ENCODE assay signal across 15 mouse cellular contexts in genomic region chr5:92484880-92485279, GRCm38 (mm10). TPM values are rescaled to one million over a fixed set of nuclear protein-coding genes. Genes with fewer than 3 reads are reported as not detected.
DNase-seq lines count a peak whose midpoint lies in the region; ATAC-seq lines count a peak whose summit lies in the region.
"Had no signal": no experiment of that assay in that cellular context is flagged by ENCODE, and none has a peak within 500 bp of the region (broad histone marks: within the 10 kb centered on the region; RNA-seq: fewer than 3 reads in every experiment).

No protein-coding gene starts in this region.

- ATAC-seq in CD4-positive, CD25-positive, alpha-beta regulatory T cell, adult 4 months = peak; percentile 97
- ATAC-seq in midbrain, embryonic 15.5 days (replicated peaks) = no peak
- ATAC-seq in heart, embryonic 11.5 days (replicated peaks; ENCODE audit: insufficient number of reproducible peaks, low FRiP score, low TSS enrichment) = no peak
- ATAC-seq: forebrain, postnatal 0 days; midbrain, embryonic 13.5 days had no signal

- no peak overlapping the region for H3K4me3 ChIP-seq in midbrain, embryonic 15.5 days
- no peak overlapping the region for H3K4me3 ChIP-seq in heart, embryonic 11.5 days (ENCODE audit: low read depth, low read length)
- H3K4me3 ChIP-seq: heart, embryonic 13.5 days; hindbrain, embryonic 15.5 days; midbrain, embryonic 13.5 days had no signal

- no peak overlapping the region for H3K4me2 ChIP-seq in midbrain, embryonic 15.5 days
- H3K4me2 ChIP-seq in heart, embryonic 11.5 days = no peak overlapping the region
- H3K4me2 ChIP-seq: heart, embryonic 13.5 days; hindbrain, embryonic 15.5 days; midbrain, embryonic 13.5 days had no signal

- no peak overlapping the region for H3K9ac ChIP-seq in midbrain, embryonic 15.5 days
- H3K9ac ChIP-seq in heart, embryonic 11.5 days (ENCODE audit: low read depth, low read length) = no peak overlapping the region
- H3K9ac ChIP-seq: forebrain, postnatal 0 days; heart, embryonic 13.5 days; hindbrain, embryonic 15.5 days; midbrain, embryonic 13.5 days had no signal

- no peaks in the 10 kb centered on the region for H3K27me3 ChIP-seq in midbrain, embryonic 15.5 days (replicated peaks)
- no peaks in the 10 kb centered on the region for H3K27me3 ChIP-seq in heart, embryonic 11.5 days (ENCODE audit: control insufficient read depth, insufficient read depth, low read length)
- H3K27me3 ChIP-seq: heart, embryonic 13.5 days; hindbrain, embryonic 15.5 days; midbrain, embryonic 13.5 days had no signal

- no peak overlapping the region for H3K27ac ChIP-seq in midbrain, embryonic 15.5 days
- H3K27ac ChIP-seq in heart, embryonic 11.5 days (ENCODE audit: low read depth, low read length) = no peak overlapping the region
- H3K27ac ChIP-seq: heart, embryonic 13.5 days; hindbrain, embryonic 15.5 days; midbrain, embryonic 13.5 days had no signal

- H3K4me1 ChIP-seq in midbrain, embryonic 15.5 days = no peaks in the 10 kb centered on the region; the same call in 1 of the 2 replicates
- peaks cover 12% of the 10 kb centered on the region; the same call in 1 of the 2 replicates for H3K4me1 ChIP-seq in heart, embryonic 11.5 days (ENCODE audit: control insufficient read depth, insufficient read depth, low read length)

- no peaks in the 10 kb centered on the region for H3K9me3 ChIP-seq in midbrain, embryonic 15.5 days
- peaks cover 2% of the 10 kb centered on the region; the same call in 1 of the 2 replicates for H3K9me3 ChIP-seq in heart, embryonic 11.5 days (replicated peaks; ENCODE audit: control insufficient read depth, low read length)
- H3K9me3 ChIP-seq: hindbrain, embryonic 15.5 days; midbrain, embryonic 13.5 days had no signal

- 70% methylated on average over 7 of the region's 7 CpGs for WGBS in midbrain, embryonic 15.5 days
- 56% methylated on average over 7 of the region's 7 CpGs for WGBS in heart, embryonic 11.5 days (ENCODE audit: insufficient replicate concordance)

- DNase-seq in gastrocnemius, postnatal 25 days = peak; percentile 17
- no peak for DNase-seq in gastrocnemius, postnatal 4 days (ENCODE audit: low spot score in 2 of 2)
- peak; percentile 49 for DNase-seq in liver
- DNase-seq in thymus, adult 18-20 months = peak; percentile 59 to 71
- DNase-seq in gastrocnemius, adult 8-10 months (ENCODE audit: low spot score in 2 of 2) = no peak
- DNase-seq: adrenal gland, postnatal 36 days; cerebellum, postnatal 10 days; forebrain, postnatal 0 days; kidney, postnatal 14 days had no signal

- H3K36me3 ChIP-seq in midbrain, embryonic 15.5 days (replicated peaks) = peaks cover 19% of the 10 kb centered on the region
- H3K36me3 ChIP-seq in heart, embryonic 11.5 days (ENCODE audit: control insufficient read depth, insufficient read depth, low read length) = peaks cover 11% of the 10 kb centered on the region

RNA-seq across cellular contexts. Expression of gene Scarb2, which starts 21.8 kb away (rescaled TPM):
- total RNA-seq in gastrocnemius, postnatal 25 days (2021) = 10 to 100 TPM; 61.8 to 69.2 TPM
- 10 to 100 TPM; 90.2 to 96.8 TPM for total RNA-seq in gastrocnemius, postnatal 4 days (2021)
- 10 to 100 TPM in 1 of 2 experiments, 1 to 10 TPM in 1; 9.1 to 13.0 TPM for polyA plus RNA-seq in CD4-positive, CD25-positive, alpha-beta regulatory T cell, adult 4 months (2017; shearing (Covaris generic))
- 24.4 and 25.4 TPM in 2 replicates for polyA plus RNA-seq in midbrain, embryonic 15.5 days (2015; fragmentation: Nextera tagmentation; extraction: Ambion mirVana)
- 11.8 and 12.0 TPM in 2 replicates for polyA plus RNA-seq in heart, embryonic 11.5 days (2014; fragmentation: Nextera tagmentation; extraction: Ambion mirVana)
- total RNA-seq in gastrocnemius, adult 8-10 months (2022) = 10 to 100 TPM; 72.4 to 89.7 (median 80.3) TPM

RNA-seq across cellular contexts. Expression of gene Nup54, which starts 49.9 kb away (rescaled TPM):
- 1 to 10 TPM; 9.1 to 9.7 TPM for total RNA-seq in gastrocnemius, postnatal 25 days (2021)
- 10 to 100 TPM; 22.6 to 25.6 TPM for total RNA-seq in gastrocnemius, postnatal 4 days (2021)
- 10 to 100 TPM; 41.3 to 42.7 TPM for polyA plus RNA-seq in CD4-positive, CD25-positive, alpha-beta regulatory T cell, adult 4 months (2017; shearing (Covaris generic))
- 50.5 and 56.4 TPM in 2 replicates for polyA plus RNA-seq in midbrain, embryonic 15.5 days (2015; fragmentation: Nextera tagmentation; extraction: Ambion mirVana)
- polyA plus RNA-seq in heart, embryonic 11.5 days (2014; fragmentation: Nextera tagmentation; extraction: Ambion mirVana) = 45.7 and 50.7 TPM in 2 replicates
- 10 to 100 TPM in 3 of 4 experiments, 1 to 10 TPM in 1; 9.5 to 13.5 (median 10.8) TPM for total RNA-seq in gastrocnemius, adult 8-10 months (2022)

Comparison
In these comparisons a context has a peak if more than half of its experiments do, and no peak if none do; other contexts are left out.
1. DNase-seq: peak in gastrocnemius, postnatal 25 days (single experiment), liver (single experiment) and thymus, adult 18-20 months (2 of 2); none in gastrocnemius, postnatal 4 days (0 of 2) and gastrocnemius, adult 8-10 months (0 of 2).